Mouse (Mus musculus) lung, embryonic 16.5 days (tissue): Measurements from ENCODE around the gene Fbxo34. TPM values are rescaled to one million over a fixed set of nuclear protein-coding genes. Genes with fewer than 3 reads are reported as not detected.

Source experiments
- ATAC-seq: fragments of 200-750 bp; cut with Nextera tagmentation; 2 replicates; pipeline ENCODE4 v1.8.0; 2017; ENCODE audit warnings: low read depth, mild to moderate bottlenecking, moderate library complexity
- H3K27ac ChIP-seq: fragments of 300-500 bp; sonication (generic); 2 replicates; pipeline ENCODE4 v1.5.1; 2014; ENCODE audit warnings: mild to moderate bottlenecking, control low read depth, low read length
- H3K27me3 ChIP-seq: fragments of 300-500 bp; sonication (generic); 2 replicates; pipeline ENCODE4 v1.6.1; 2014; ENCODE audit warnings: low read depth, low read length, mixed read lengths; ENCODE audit not compliant: control insufficient read depth, insufficient read depth
- H3K36me3 ChIP-seq: fragments of 300-500 bp; sonication (generic); 2 replicates; pipeline ENCODE4 v1.6.1; 2014; ENCODE audit warnings: low read length; ENCODE audit not compliant: control insufficient read depth, insufficient read depth
- H3K4me1 ChIP-seq: fragments of 300-500 bp; sonication (generic); replicated peaks from 2 replicates; pipeline ENCODE4 v1.6.1; 2014; ENCODE audit warnings: low read length, mixed read lengths; ENCODE audit not compliant: control insufficient read depth, insufficient read depth
- H3K4me2 ChIP-seq: fragments of 300-500 bp; sonication (generic); 2 replicates; pipeline ENCODE4 v1.6.1; 2014; ENCODE audit warnings: low read depth, low read length, control low read depth
- H3K4me3 ChIP-seq: fragments of 300-500 bp; sonication (generic); 2 replicates; pipeline ENCODE4 v1.5.1; 2014; ENCODE audit warnings: mild to moderate bottlenecking, low read length, control low read depth
- H3K9ac ChIP-seq: fragments of 300-500 bp; sonication (generic); 2 replicates; pipeline ENCODE4 v1.6.1; 2014; ENCODE audit warnings: low read length, control low read depth
- H3K9me3 ChIP-seq: fragments of 300-500 bp; sonication (generic); 2 replicates; pipeline ENCODE4 v1.6.1; 2016; ENCODE audit warnings: low read length; ENCODE audit not compliant: control insufficient read depth
- WGBS: fragments of 180-500 bp; shearing (Covaris S2); extraction: QIAGEN DNeasy Blood & Tissue Kit; methylation state at CpG from one replicate; pipeline ENCODE4 v1.1.7; 2014; 5-methylcytosine and 5-hydroxymethylcytosine counted together
- polyA plus RNA-seq: library from polyadenylated mRNA; unstranded; fragments of >200 nt; fragmentation: Nextera tagmentation; extraction: Ambion mirVana; gene quantifications from 2 replicates; pipeline ENCODE4 v1.2.1, GENCODE M21; 2015

The Fbxo34 gene
- polyA plus RNA-seq, 1 experiment from 2014 or later, result 21.3 TPM

GRCm38 (mm10) chr14:47422466-47422865, 27.8 kb upstream of the Fbxo34 start:
- H3K36me3 ChIP-seq, result no peaks in the 10 kb centered on the region
- H3K27ac ChIP-seq, result no peak overlapping the region
- no peaks in the 10 kb centered on the region for H3K9me3 ChIP-seq
- ATAC-seq, result no peak
- H3K27me3 ChIP-seq, result no peaks in the 10 kb centered on the region
- no peak overlapping the region for H3K9ac ChIP-seq
- peaks cover 5% of the 10 kb centered on the region for H3K4me1 ChIP-seq
- H3K4me3 ChIP-seq, result no peak overlapping the region
- H3K4me2 ChIP-seq, result no peak overlapping the region
- whole genome bisulfite sequencing, result 72% methylated on average over 4 of the region's 4 CpGs

- Histone ChIP-seq H3K27ac (no peak overlapping the region), H3K9me3 (no peaks in the 10 kb centered on the region), H3K4me3 (no peak overlapping the region), H3K4me1 (no peaks in the 10 kb centered on the region), H3K27me3 (no peaks in the 10 kb centered on the region), H3K9ac (no peak overlapping the region), H3K4me2 (no peak overlapping the region), H3K36me3 (no peaks in the 10 kb centered on the region)
- ATAC-seq, result no peak
These were observed 17.2 kb upstream of the Fbxo34 start for GRCm38 (mm10) chr14:47432987-47433386.

DNA sequence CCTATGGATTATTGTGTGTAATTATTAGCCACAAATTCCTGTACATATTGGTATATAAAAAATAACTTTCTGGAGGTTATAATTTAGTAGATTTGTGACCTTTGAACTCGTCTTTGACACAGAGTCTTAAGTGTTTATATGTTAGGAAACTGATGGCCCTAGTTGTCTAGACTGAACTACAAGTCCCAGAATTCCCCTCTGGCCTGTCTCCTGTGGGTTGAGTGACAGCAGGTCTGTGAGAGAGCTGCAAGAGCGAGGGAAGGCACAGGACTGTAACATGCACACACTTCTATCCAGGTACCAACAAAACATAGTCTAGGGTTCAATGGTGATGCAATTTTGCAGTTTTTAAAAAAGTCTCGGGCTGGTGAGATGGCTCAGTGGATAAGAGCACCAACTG, 11.3 kb upstream of the Fbxo34 start:
- WGBS, result 63% methylated on average over 3 of the region's 3 CpGs
- ATAC-seq, result no peak
- Histone ChIP-seq H3K36me3 (no peaks in the 10 kb centered on the region), H3K4me2 (no peak overlapping the region), H3K9me3 (peaks cover 3% of the 10 kb centered on the region; the same call in 1 of the 2 replicates), H3K4me1 (no peaks in the 10 kb centered on the region), H3K27ac (no peak overlapping the region), H3K27me3 (no peaks in the 10 kb centered on the region), H3K4me3 (no peak overlapping the region), H3K9ac (no peak overlapping the region)

- H3K27ac ChIP-seq, result no peak overlapping the region
- H3K9ac ChIP-seq, result no peak overlapping the region
- H3K9me3 ChIP-seq, result peaks cover 3% of the 10 kb centered on the region; the same call in 1 of the 2 replicates
- H3K4me2 ChIP-seq, result no peak overlapping the region
- WGBS, result 58% methylated on average over 2 of the region's 2 CpGs
- H3K36me3 ChIP-seq, result no peaks in the 10 kb centered on the region
- H3K4me3 ChIP-seq, result no peak overlapping the region
- ATAC-seq, result no peak
- no peaks in the 10 kb centered on the region for H3K4me1 ChIP-seq
- H3K27me3 ChIP-seq, result no peaks in the 10 kb centered on the region
These were observed 5.3 kb upstream of the Fbxo34 start for GRCm38 (mm10) chr14:47444907-47445306.

DNA sequence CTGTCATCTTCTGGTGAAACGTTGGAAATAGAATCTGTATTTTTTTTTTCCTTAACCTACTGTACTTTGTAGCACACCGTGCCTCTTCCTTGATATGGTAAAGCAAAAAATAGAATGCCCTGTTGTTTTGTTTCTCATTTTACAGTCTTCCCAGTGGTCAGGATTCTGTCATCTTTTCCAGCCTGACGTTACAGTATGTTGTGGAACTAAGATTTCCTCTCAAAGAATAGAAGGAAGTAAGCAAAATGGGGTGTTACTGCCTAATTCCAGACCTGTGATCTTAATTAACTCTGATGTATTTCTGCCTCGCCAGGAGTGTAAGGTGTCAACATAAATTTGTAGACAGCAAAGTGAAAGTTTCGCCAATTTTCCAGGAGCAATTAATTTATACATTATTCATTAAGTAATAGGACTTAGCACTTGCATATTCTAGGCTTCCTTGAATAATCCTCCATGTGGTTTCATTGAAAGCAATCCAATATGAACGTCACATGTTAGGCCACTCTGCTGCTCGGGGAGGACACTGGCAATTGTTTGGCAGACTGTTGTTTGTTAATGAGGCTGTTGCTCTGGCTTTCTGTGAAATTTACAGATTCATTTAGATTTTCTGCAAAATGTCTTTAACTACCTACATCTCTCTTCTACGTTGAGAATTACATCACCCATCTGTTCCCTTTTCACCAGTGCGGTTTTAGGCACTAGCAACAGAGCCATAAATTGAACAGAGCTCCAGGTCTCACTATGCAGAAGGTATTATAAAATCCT, 4.7 kb upstream of the Fbxo34 start:
- Histone ChIP-seq H3K4me1 (no peaks in the 10 kb centered on the region), H3K36me3 (no peaks in the 10 kb centered on the region), H3K9me3 (no peaks in the 10 kb centered on the region), H3K4me3 (no peak overlapping the region), H3K27me3 (no peaks in the 10 kb centered on the region), H3K4me2 (no peak overlapping the region), H3K9ac (no peak overlapping the region), H3K27ac (no peak overlapping the region)
- no peak for ATAC-seq
- 57% methylated on average over 9 of the region's 9 CpGs for WGBS

DNA sequence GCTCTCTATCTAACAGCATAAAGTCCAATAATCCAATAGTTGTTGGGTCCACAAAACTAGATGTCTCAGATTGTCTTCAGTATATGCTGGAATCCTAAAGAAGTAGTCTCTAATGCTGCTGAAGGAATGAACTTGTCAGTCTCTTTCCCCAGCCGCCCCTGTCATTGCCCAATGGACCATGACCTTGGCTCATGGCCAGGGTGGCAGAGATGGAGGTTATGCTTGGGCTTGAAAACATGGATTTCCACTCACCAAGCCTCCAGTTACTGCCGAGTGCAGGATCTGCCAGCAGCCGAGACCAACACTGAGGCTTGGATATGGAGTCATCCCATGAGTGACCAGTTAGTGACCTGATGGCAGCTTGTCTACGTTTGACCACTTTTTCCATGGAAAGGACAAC, 9.3 kb downstream of the Fbxo34 start:
- no peak overlapping the region for H3K9ac ChIP-seq
- no peak overlapping the region for H3K27ac ChIP-seq
- 74% methylated on average over 4 of the region's 4 CpGs for WGBS
- ATAC-seq, result no peak
- H3K4me2 ChIP-seq, result no peak overlapping the region
- H3K4me1 ChIP-seq, result no peaks in the 10 kb centered on the region
- no peaks in the 10 kb centered on the region for H3K9me3 ChIP-seq
- no peaks in the 10 kb centered on the region for H3K27me3 ChIP-seq
- H3K4me3 ChIP-seq, result no peak overlapping the region
- H3K36me3 ChIP-seq, result no peaks in the 10 kb centered on the region

- H3K4me3 ChIP-seq, result no peak overlapping the region
- no peaks in the 10 kb centered on the region for H3K9me3 ChIP-seq
- H3K9ac ChIP-seq, result no peak overlapping the region
- H3K27me3 ChIP-seq, result no peaks in the 10 kb centered on the region
- ATAC-seq, result no peak
- 81% methylated on average over 8 of the region's 8 CpGs for WGBS
- no peaks in the 10 kb centered on the region for H3K36me3 ChIP-seq
- H3K4me2 ChIP-seq, result no peak overlapping the region
- no peaks in the 10 kb centered on the region for H3K4me1 ChIP-seq
- H3K27ac ChIP-seq, result no peak overlapping the region
These were observed 11.8 kb downstream of the Fbxo34 start for GRCm38 (mm10) chr14:47461997-47462396.

DNA sequence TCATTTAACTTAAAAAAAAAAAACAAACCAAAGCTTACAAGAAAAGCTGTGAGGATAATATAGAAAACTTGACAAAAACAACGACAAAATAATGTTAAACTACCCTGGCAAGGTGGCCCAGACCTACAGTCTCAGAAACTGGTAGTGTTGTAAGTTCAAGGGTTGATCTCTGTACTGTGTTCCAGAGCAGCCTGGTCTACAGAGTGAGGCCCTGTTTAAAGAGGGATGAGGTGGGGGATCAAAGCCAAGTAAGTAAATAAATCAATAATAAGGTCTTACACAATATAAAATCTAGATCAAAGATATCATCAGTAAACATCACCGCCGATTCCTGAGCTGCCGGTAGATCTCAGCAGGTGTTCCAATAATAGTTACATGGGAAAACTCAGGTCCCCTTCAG, 12.2 kb downstream of the Fbxo34 start:
- Histone ChIP-seq H3K4me3 (no peak overlapping the region), H3K4me1 (no peaks in the 10 kb centered on the region), H3K4me2 (no peak overlapping the region), H3K27ac (no peak overlapping the region), H3K9me3 (no peaks in the 10 kb centered on the region), H3K27me3 (no peaks in the 10 kb centered on the region), H3K9ac (no peak overlapping the region), H3K36me3 (no peaks in the 10 kb centered on the region)
- WGBS, result 54% methylated on average over 4 of the region's 4 CpGs
- no peak for ATAC-seq

DNA sequence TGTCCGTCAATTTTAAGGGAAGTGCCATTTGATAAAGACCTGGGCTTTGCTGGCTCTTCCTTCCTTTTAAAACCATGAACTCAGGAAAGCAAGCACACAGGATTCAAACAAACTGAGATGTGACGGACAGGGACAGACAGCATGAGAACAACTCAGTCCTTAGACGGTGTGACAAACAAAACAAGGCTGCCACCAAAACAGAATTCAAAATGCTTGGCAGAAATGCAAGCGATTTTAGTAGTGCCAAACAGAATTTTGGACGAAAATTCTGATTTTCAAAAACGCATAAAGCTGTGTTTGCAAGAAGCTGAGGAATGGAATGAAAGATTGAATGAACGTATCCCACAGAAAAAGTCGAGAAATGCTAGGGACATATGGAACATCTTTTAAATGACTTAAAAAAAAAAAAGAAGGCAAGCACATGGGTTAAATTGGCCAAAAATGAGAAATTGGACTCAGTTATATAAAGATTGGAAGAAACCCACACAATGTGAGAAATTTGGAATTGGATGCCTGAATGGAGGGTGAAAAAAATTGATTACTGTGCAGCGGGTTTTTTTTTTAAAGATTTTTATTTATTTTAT, 12.7 kb downstream of the Fbxo34 start:
- ATAC-seq, result no peak
- Histone ChIP-seq H3K9ac (no peak overlapping the region), H3K4me3 (no peak overlapping the region), H3K36me3 (no peaks in the 10 kb centered on the region), H3K27me3 (no peaks in the 10 kb centered on the region), H3K4me1 (no peaks in the 10 kb centered on the region), H3K27ac (no peak overlapping the region), H3K4me2 (no peak overlapping the region), H3K9me3 (no peaks in the 10 kb centered on the region)
- 60% methylated on average over 9 of the region's 9 CpGs for WGBS
